Mouse (Mus musculus) mesoderm, embryonic 11.5 days (tissue): ENCODE data around the gene Cnih3.

Experiments used
- DNase-seq: peaks from one replicate; pipeline ENCODE4 v3.0.0-alpha.2; 2012; ENCODE audit warnings: low read depth, low spot score

The Cnih3 gene

GRCm38 (mm10) chr1:181353200-181354097 is 1.0 kb downstream of the Cnih3 start:
- no peak for DNase-seq

GRCm38 (mm10) chr1:181355683-181356082 is 3.3 kb downstream of the Cnih3 start:
- DNase-seq: no peak

GRCm38 (mm10) chr1:181357870-181358269 is 5.4 kb downstream of the Cnih3 start:
- DNase-seq: no peak

- DNase-seq: no peak
Measured at GRCm38 (mm10) chr1:181358526-181358925, 6.1 kb downstream of the Cnih3 start.

GRCm38 (mm10) chr1:181360732-181361131 is 8.3 kb downstream of the Cnih3 start:
- no peak for DNase-seq

- no peak for DNase-seq
Measured at GRCm38 (mm10) chr1:181364025-181364424, 11.6 kb downstream of the Cnih3 start.

GRCm38 (mm10) chr1:181365376-181365775 is 12.9 kb downstream of the Cnih3 start:
- DNase-seq: no peak

GRCm38 (mm10) chr1:181368789-181369570 is 16.6 kb downstream of the Cnih3 start:
- no peak for DNase-seq

GRCm38 (mm10) chr1:181370370-181370769 is 17.9 kb downstream of the Cnih3 start:
- no peak for DNase-seq

GRCm38 (mm10) chr1:181371226-181371625 is 18.8 kb downstream of the Cnih3 start:
- no peak for DNase-seq

GRCm38 (mm10) chr1:181372306-181372705 is 19.9 kb downstream of the Cnih3 start:
- no peak for DNase-seq

- DNase-seq: no peak
Measured at GRCm38 (mm10) chr1:181374627-181375374, 22.4 kb downstream of the Cnih3 start.

GRCm38 (mm10) chr1:181376431-181376830 is 24.0 kb downstream of the Cnih3 start:
- no peak for DNase-seq

- DNase-seq: peak; percentile 70
Measured at GRCm38 (mm10) chr1:181379664-181380063, 27.2 kb downstream of the Cnih3 start.

- no peak for DNase-seq
Measured at GRCm38 (mm10) chr1:181381410-181382010, 29.1 kb downstream of the Cnih3 start.

- no peak for DNase-seq
Measured at GRCm38 (mm10) chr1:181389264-181389663, 36.8 kb downstream of the Cnih3 start.

- DNase-seq: no peak
Measured at GRCm38 (mm10) chr1:181392489-181392888, 40.1 kb downstream of the Cnih3 start.

GRCm38 (mm10) chr1:181393250-181394149 is 41.1 kb downstream of the Cnih3 start:
- DNase-seq: no peak

GRCm38 (mm10) chr1:181395234-181395828 is 42.9 kb downstream of the Cnih3 start:
- no peak for DNase-seq

GRCm38 (mm10) chr1:181399179-181399578 is 46.8 kb downstream of the Cnih3 start:
- DNase-seq: no peak
